Mouse (Mus musculus): ENCODE data around the gene Prkrip1.
"Not testable (repeated sequence)": the region's sequence is repeated elsewhere in the genome, so short reads cannot be mapped to it uniquely, and the experiment has no call there.

Prkrip1 gene

GRCm38 (mm10) chr5:136163807-136164474, 34.8 kb downstream of the Prkrip1 start:
- DNase-seq (ENCODE audit: low spot score in 2 of 2), result no peak

- DNase-seq (ENCODE audit: low spot score in 2 of 2), result peak in 1 of 2 experiments; percentile 48
Measured at GRCm38 (mm10) chr5:136160084-136160483, 38.7 kb downstream of the Prkrip1 start.

- no peak for DNase-seq (ENCODE audit: low spot score in 2 of 2)
Measured at GRCm38 (mm10) chr5:136155399-136155798, 43.4 kb downstream of the Prkrip1 start.

GRCm38 (mm10) chr5:136152365-136152764, 46.4 kb downstream of the Prkrip1 start:
- DNase-seq (ENCODE audit: low spot score in 2 of 2), result no peak

GRCm38 (mm10) chr5:136149134-136149576, 49.6 kb downstream of the Prkrip1 start:
- not testable (repeated sequence) for DNase-seq (ENCODE audit: low spot score in 2 of 2)

- DNase-seq (ENCODE audit: low spot score in 2 of 2), result no peak
Measured at GRCm38 (mm10) chr5:136147704-136148103, 51.1 kb downstream of the Prkrip1 start.

- DNase-seq (ENCODE audit: low spot score in 2 of 2), result no peak
Measured at GRCm38 (mm10) chr5:136146936-136147335, 51.8 kb downstream of the Prkrip1 start.

GRCm38 (mm10) chr5:136144606-136145430, 53.9 kb downstream of the Prkrip1 start:
- DNase-seq (ENCODE audit: low spot score in 2 of 2), result no peak

- no peak for DNase-seq (ENCODE audit: low spot score in 2 of 2)
Measured at GRCm38 (mm10) chr5:136143161-136143755, 55.5 kb downstream of the Prkrip1 start.

- no peak for DNase-seq (ENCODE audit: low spot score in 2 of 2)
Measured at GRCm38 (mm10) chr5:136142746-136143145, 56.0 kb downstream of the Prkrip1 start.

GRCm38 (mm10) chr5:136140057-136140482, 58.7 kb downstream of the Prkrip1 start:
- DNase-seq (ENCODE audit: low spot score in 2 of 2), result no peak

- DNase-seq (ENCODE audit: low spot score in 2 of 2), result no peak
Measured at GRCm38 (mm10) chr5:136139393-136139792, 59.4 kb downstream of the Prkrip1 start.

- DNase-seq (ENCODE audit: low spot score in 2 of 2), result no peak
Measured at GRCm38 (mm10) chr5:136137658-136138274, 61.0 kb downstream of the Prkrip1 start.

- DNase-seq (ENCODE audit: low spot score in 2 of 2), result no peak
Measured at GRCm38 (mm10) chr5:136136292-136136990, 62.3 kb downstream of the Prkrip1 start.

- DNase-seq (ENCODE audit: low spot score in 2 of 2), result peak; percentile 92 to 96
Measured at GRCm38 (mm10) chr5:136135571-136136291, 63.0 kb downstream of the Prkrip1 start, which contains the start of the genes Lrwd1 and Alkbh4. Gene Lrwd1 (minus strand): TSS chr5:136136074. Gene Alkbh4 (plus strand): TSS chr5:136136146.

Data from urinary bladder, postnatal 4 days (tissue).